In the genomic region with DNA sequence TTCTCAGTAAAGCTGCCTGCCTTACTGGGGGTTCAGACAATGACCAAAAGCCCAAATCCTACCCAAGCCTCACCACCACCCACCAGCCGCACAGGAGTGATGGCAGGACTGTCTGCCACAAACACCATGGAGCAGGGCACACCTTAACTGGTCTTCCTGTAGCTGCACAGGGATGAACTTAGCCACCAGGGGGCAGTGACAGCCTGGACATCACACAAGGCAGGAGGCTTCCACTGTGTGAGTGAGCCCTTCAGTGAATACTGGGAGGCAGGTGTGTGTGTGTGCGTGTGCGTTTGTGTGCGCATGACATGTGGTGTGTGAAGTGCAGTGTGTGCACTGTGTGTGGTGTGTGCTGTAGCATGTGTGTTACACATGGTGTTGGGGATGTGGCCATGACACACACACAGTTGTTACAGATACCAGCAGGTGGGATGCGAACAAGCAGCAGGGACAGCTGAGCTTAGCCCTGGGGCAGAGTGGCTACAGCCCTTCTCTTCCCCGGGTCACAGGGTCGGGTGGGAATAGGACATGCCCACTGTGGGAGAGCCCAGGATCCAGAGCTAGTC, we compare ENCODE assay signal across 8 mouse cellular contexts. TPM values are rescaled to one million over a fixed set of nuclear protein-coding genes. Genes with fewer than 3 reads are reported as not detected.
DNase-seq lines count a peak whose midpoint lies in the region; ATAC-seq and TF ChIP-seq lines count a peak whose summit lies in the region.

No protein-coding gene starts in this region.

- peak overlapping the region; percentile 79; the same call in 1 of the 2 replicates for H3K27ac ChIP-seq in forebrain, embryonic 16.5 days (ENCODE audit: low read length)

- peak; percentile 98 for TF ChIP-seq CTCF in lung, adult 2 months (IDR thresholded peaks at IDR 0.05; ENCODE audit: insufficient read depth, low read length)

- H3K9ac ChIP-seq in forebrain, embryonic 16.5 days (replicated peaks; ENCODE audit: low read depth, low read length) = no peak overlapping the region

- intact Hi-C loops in heart, postnatal 36 days (cut with DNase I) = loop anchor here (1.0 to 5.0 kb wide), 3 partner anchors 40 to 270 kb away; partner anchors contain the start of gene Mllt1

- WGBS in forebrain, embryonic 16.5 days = 80% methylated on average over 7 of the region's 7 CpGs
- 72% methylated on average over 7 of the region's 7 CpGs for WGBS in lung, adult 2 months

- no peak overlapping the region for H3K4me3 ChIP-seq in forebrain, embryonic 16.5 days (replicated peaks; ENCODE audit: low read length)
- no peak overlapping the region for H3K4me3 ChIP-seq in lung, adult 2 months (replicated peaks; ENCODE audit: extremely low read depth, low read depth, low read length)

- peak; percentile 80 to 85 for DNase-seq in CD8-positive naive resting alpha-beta T cell, adult 2 months (ENCODE audit: low read depth in 2 of 2, low spot score in 2 of 2)
- DNase-seq in cerebellum, adult 11 months = peak; percentile 77
- peak; percentile 75 to 78 for DNase-seq in heart, postnatal 36 days
- DNase-seq in layer of hippocampus, adult 18-20 months (ENCODE audit: low spot score in 2 of 2) = peak; percentile 76 to 91
- peak; percentile 80 for DNase-seq in lung, adult 2 months
- peak; percentile 48 for DNase-seq in testis, postnatal 14 days (ENCODE audit: low spot score)

- peaks cover 20% of the 10 kb centered on the region for H3K4me1 ChIP-seq in forebrain, embryonic 16.5 days (replicated peaks; ENCODE audit: control insufficient read depth, insufficient read depth, low read length)
- H3K4me1 ChIP-seq in lung, adult 2 months (ENCODE audit: control insufficient read depth, insufficient read depth, low read length) = peaks cover 3% of the 10 kb centered on the region; the same call in 1 of the 2 replicates

- no peaks in the 10 kb centered on the region for H3K9me3 ChIP-seq in forebrain, embryonic 16.5 days (ENCODE audit: control insufficient read depth, low read length)

- no peaks in the 10 kb centered on the region for H3K27me3 ChIP-seq in forebrain, embryonic 16.5 days (replicated peaks; ENCODE audit: control insufficient read depth, insufficient read depth, low read length)

- peak; percentile 53 for ATAC-seq in forebrain, embryonic 16.5 days
- peak; percentile 76 for ATAC-seq in neutrophil, adult 5-6 weeks (ENCODE audit: extremely low read depth, insufficient number of reproducible peaks, low FRiP score, poor library complexity, severe bottlenecking)

- TF ChIP-seq POLR2A in lung, adult 2 months (IDR thresholded peaks at IDR 0.05; ENCODE audit: borderline replicate concordance, extremely low read depth, low read depth, low read length) = 0 out of 2 replicates have a peak, but pooled peaks have one; percentile 5

- no peak overlapping the region for H3K4me2 ChIP-seq in forebrain, embryonic 16.5 days (ENCODE audit: low read length)

- peaks cover 39% of the 10 kb centered on the region for H3K36me3 ChIP-seq in forebrain, embryonic 16.5 days (ENCODE audit: control insufficient read depth, insufficient read depth)

RNA-seq across cellular contexts. Expression of gene 1700061G19Rik, which starts 22.4 kb away (rescaled TPM):
- 0.50 and 0.65 TPM in 2 replicates for polyA plus RNA-seq in forebrain, embryonic 16.5 days (2015; fragmentation: Nextera tagmentation; extraction: Ambion mirVana)
- not detected for total RNA-seq in heart, postnatal 36 days (2021)
- under 1 TPM in 1 of 2 experiments, not detected in 1; 0.15 TPM for total RNA-seq in layer of hippocampus, adult 18-20 months (2021)
- polyA plus RNA-seq in lung, adult 2 months (2012; rRNA removed) = 0.11 and 0.19 TPM in 2 replicates
- total RNA-seq in neutrophil, adult 5-6 weeks (2017) = not detected in 2 replicates

RNA-seq across cellular contexts. Expression of gene Acsbg2, which starts 23.5 kb away (rescaled TPM):
- not detected in 2 replicates for polyA plus RNA-seq in forebrain, embryonic 16.5 days (2015; fragmentation: Nextera tagmentation; extraction: Ambion mirVana)
- not detected for total RNA-seq in heart, postnatal 36 days (2021)
- total RNA-seq in layer of hippocampus, adult 18-20 months (2021) = not detected
- not detected in 2 replicates for polyA plus RNA-seq in lung, adult 2 months (2012; rRNA removed)
- not detected in 2 replicates for total RNA-seq in neutrophil, adult 5-6 weeks (2017)

RNA-seq across cellular contexts. Expression of gene Mllt1, which starts 37.5 kb away (rescaled TPM):
- polyA plus RNA-seq in forebrain, embryonic 16.5 days (2015; fragmentation: Nextera tagmentation; extraction: Ambion mirVana) = 86.1 and 86.7 TPM in 2 replicates
- total RNA-seq in heart, postnatal 36 days (2021) = 10 to 100 TPM; 23.9 to 25.9 TPM
- 10 to 100 TPM; 96.2 to 98.2 TPM for total RNA-seq in layer of hippocampus, adult 18-20 months (2021)
- 58.2 and 59.4 TPM in 2 replicates for polyA plus RNA-seq in lung, adult 2 months (2012; rRNA removed)
- total RNA-seq in neutrophil, adult 5-6 weeks (2017) = 13.0 and 13.8 TPM in 2 replicates
